ENCODE assay signal across 7 mouse cellular contexts in genomic region chr5:38479027-38479426, GRCm38 (mm10). TPM values are rescaled to one million over a fixed set of nuclear protein-coding genes. Genes with fewer than 3 reads are reported as not detected.
DNase-seq lines count a peak whose midpoint lies in the region; ATAC-seq and TF ChIP-seq lines count a peak whose summit lies in the region.

No protein-coding gene starts in this region.

- no peak for TF ChIP-seq POLR2A in spleen, adult 2 months (IDR thresholded peaks at IDR 0.05; ENCODE audit: low read depth, low read length)

- no peak overlapping the region for H3K9ac ChIP-seq in heart, embryonic 15.5 days

- H3K36me3 ChIP-seq in spleen, adult 2 months (ENCODE audit: control insufficient read depth, insufficient read depth, low read length) = peaks cover 3% of the 10 kb centered on the region; the same call in 1 of the 2 replicates
- H3K36me3 ChIP-seq in heart, embryonic 15.5 days = no peaks in the 10 kb centered on the region

- no peaks in the 10 kb centered on the region for H3K27me3 ChIP-seq in spleen, adult 2 months (ENCODE audit: control insufficient read depth, insufficient read depth, low read length)
- peaks cover 4% of the 10 kb centered on the region; the same call in 1 of the 2 replicates for H3K27me3 ChIP-seq in heart, embryonic 15.5 days

- TF ChIP-seq CTCF in spleen, adult 2 months (IDR thresholded peaks at IDR 0.05; ENCODE audit: extremely low read depth, insufficient read depth, insufficient read length, insufficient replicate concordance) = no peak

- DNase-seq in spleen, adult 2 months (ENCODE audit: low read depth in 1 of 2, low spot score in 2 of 2) = no peak
- no peak for DNase-seq in spleen, adult 12 weeks (ENCODE audit: low spot score)
- DNase-seq in brain, adult 2 months (ENCODE audit: low read depth, low spot score) = peak; percentile 82
- peak; percentile 26 to 47 for DNase-seq in kidney, postnatal 4 days
- no peak for DNase-seq in right cerebral cortex, postnatal 25 days

- H3K4me2 ChIP-seq in heart, embryonic 15.5 days = peak overlapping the region; percentile 25; the same call in 1 of the 2 replicates

- WGBS in spleen, adult 2 months = 6% methylated on average over 4 of the region's 4 CpGs
- WGBS in heart, embryonic 15.5 days = 16% methylated on average over 4 of the region's 4 CpGs

- H3K27ac ChIP-seq in spleen, adult 2 months (ENCODE audit: insufficient read depth, low read length) = no peak overlapping the region
- no peak overlapping the region for H3K27ac ChIP-seq in heart, embryonic 15.5 days

- peak overlapping the region; percentile 43; the same call in 1 of the 2 replicates for H3K4me3 ChIP-seq in spleen, adult 2 months (ENCODE audit: extremely low read depth, insufficient read depth, insufficient read length)
- peak overlapping the region; percentile 4; the same call in 1 of the 2 replicates for H3K4me3 ChIP-seq in heart, embryonic 15.5 days

- peaks cover 8% of the 10 kb centered on the region for H3K4me1 ChIP-seq in spleen, adult 2 months (ENCODE audit: control insufficient read depth, insufficient read depth, insufficient read length)
- peaks cover 18% of the 10 kb centered on the region for H3K4me1 ChIP-seq in heart, embryonic 15.5 days (replicated peaks)

- no peak for ATAC-seq in heart, embryonic 15.5 days (replicated peaks; ENCODE audit: insufficient number of reproducible peaks, insufficient read depth, low FRiP score, low read depth)
- ATAC-seq in monocyte, adult 5-6 weeks (replicated peaks; ENCODE audit: insufficient number of reproducible peaks, low FRiP score, low TSS enrichment, poor library complexity, severe bottlenecking) = peak; percentile 62

- no peaks in the 10 kb centered on the region for H3K9me3 ChIP-seq in heart, embryonic 15.5 days (replicated peaks)

RNA-seq across cellular contexts. Expression of gene Slc2a9, which starts 23.9 kb away (rescaled TPM):
- 3.2 and 3.3 TPM in 2 replicates for polyA plus RNA-seq in spleen, adult 2 months (2012; rRNA removed)
- 0.20 and 0.48 TPM in 2 replicates for polyA plus RNA-seq in heart, embryonic 15.5 days (2015; fragmentation: Nextera tagmentation; extraction: Ambion mirVana)
- 10.6 to 16.0 TPM (median 11.7 TPM) in 3 replicates for total RNA-seq in monocyte, adult 5-6 weeks (2017)

Comparison
In these comparisons a context has a peak if more than half of its experiments do, and no peak if none do; other contexts are left out.
1. DNase-seq: peak in brain, adult 2 months (single experiment) and kidney, postnatal 4 days (2 of 2); none in spleen, adult 2 months (0 of 2), spleen, adult 12 weeks (single experiment) and right cerebral cortex, postnatal 25 days (single experiment).